Mouse (Mus musculus): ENCODE results near the gene Plcg2. TPM values are rescaled to one million over a fixed set of nuclear protein-coding genes. Genes with fewer than 3 reads are reported as not detected.

Gene Plcg2
- polyA plus RNA-seq, 1 experiment from 2014 or later, result 4.2 TPM

GRCm38 (mm10) chr8:117488246-117489005, 9.7 kb upstream of the Plcg2 start:
- Histone ChIP-seq H3K9ac (no peak overlapping the region), H3K4me2 (no peak overlapping the region), H3K27ac (no peak overlapping the region), H3K4me3 (replicated peaks) (no peak overlapping the region), H3K27me3 (replicated peaks) (peaks cover under 1% of the 10 kb centered on the region; the same call in 1 of the 2 replicates), H3K9me3 (no peaks in the 10 kb centered on the region), H3K36me3 (no peaks in the 10 kb centered on the region), H3K4me1 (no peaks in the 10 kb centered on the region)
- ATAC-seq (ENCODE audit: insufficient read depth, low FRiP score, low read depth), result no peak
- 80% methylated on average over 10 of the region's 10 CpGs for WGBS

DNA sequence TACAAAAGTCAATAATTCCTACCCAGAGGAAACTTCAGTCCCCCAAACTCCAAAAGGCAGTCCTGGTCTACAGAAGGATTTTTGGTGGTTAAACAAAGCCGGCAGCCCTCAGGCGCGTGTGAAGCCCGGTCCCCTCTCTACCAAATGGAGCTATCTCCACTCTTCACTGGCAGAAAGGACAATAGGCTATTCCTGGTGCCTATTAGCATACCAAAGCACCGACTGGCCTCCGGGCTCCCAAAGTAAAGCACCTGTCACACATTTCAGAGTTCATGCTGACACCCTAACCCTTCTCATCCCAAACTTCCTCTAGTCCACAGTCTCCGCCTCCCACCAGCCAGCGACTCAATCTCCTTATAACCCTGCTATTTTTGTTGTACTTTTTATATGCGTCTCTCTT, 4.5 kb upstream of the Plcg2 start:
- no peak overlapping the region for H3K4me2 ChIP-seq
- WGBS, result 23% methylated on average over 9 of the region's 9 CpGs
- H3K4me1 ChIP-seq, result peaks cover 4% of the 10 kb centered on the region
- no peak overlapping the region for H3K9ac ChIP-seq
- H3K9me3 ChIP-seq, result no peaks in the 10 kb centered on the region
- no peak for ATAC-seq (ENCODE audit: insufficient read depth, low FRiP score, low read depth)
- H3K27me3 ChIP-seq (replicated peaks), result peaks cover 10% of the 10 kb centered on the region
- H3K36me3 ChIP-seq, result no peaks in the 10 kb centered on the region
- H3K27ac ChIP-seq, result no peak overlapping the region
- H3K4me3 ChIP-seq (replicated peaks), result no peak overlapping the region

DNA sequence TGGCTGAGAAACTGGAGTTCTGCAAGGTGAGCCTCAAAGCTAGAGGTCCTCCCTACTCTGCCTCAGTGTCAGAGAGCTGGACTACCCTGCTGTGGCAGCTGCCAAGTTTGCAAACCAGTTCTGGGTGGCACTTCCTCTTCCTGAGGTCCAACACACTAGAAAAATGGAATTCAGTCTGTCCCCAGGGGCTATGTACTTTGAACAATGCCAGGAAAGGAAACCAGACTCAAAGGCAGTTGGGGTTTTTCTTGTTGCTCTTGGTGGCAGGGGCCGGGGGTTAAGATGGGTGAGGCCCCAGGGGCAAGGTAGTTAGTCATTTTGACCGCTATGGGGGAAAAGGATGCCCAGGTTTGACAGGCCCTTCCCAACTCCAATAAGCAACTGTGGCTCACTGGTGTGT, 3.2 kb upstream of the Plcg2 start:
- no peak overlapping the region for H3K4me3 ChIP-seq (replicated peaks)
- 71% methylated on average over 2 of the region's 2 CpGs for WGBS

DNA sequence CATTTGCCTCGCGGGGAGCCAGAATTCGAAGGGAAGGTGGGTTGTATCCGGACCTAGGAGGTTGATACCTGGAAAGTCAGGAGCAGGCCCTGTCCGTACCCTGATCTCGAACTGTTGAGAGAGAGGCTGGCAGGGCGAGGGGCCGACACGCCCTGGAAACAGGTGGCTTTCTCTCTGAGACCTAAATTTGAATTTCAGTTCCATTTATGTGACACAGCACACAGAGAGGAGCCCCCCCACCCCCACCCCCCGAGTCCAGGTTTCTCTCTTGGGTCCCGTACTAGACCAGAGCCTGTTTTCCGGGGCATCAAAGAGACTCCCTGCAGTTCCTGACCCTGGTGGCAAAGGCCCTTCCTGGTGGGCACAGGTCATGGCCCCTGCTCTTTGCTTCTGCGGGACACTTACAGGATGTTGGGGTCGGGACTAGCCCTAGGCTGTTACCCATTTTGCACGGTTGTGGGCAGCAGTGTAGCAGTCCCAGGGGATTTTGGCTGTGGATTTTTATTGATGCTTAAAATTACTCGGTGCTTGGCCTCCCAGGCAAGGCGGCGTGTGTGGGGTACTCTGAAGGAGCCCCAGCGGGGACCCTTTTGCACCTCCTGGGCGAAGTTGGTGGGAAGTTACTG, 937 bp downstream of the Plcg2 start:
- peaks cover 7% of the 10 kb centered on the region for H3K27me3 ChIP-seq (replicated peaks)
- H3K9me3 ChIP-seq, result no peaks in the 10 kb centered on the region
- no peak overlapping the region for H3K9ac ChIP-seq
- H3K36me3 ChIP-seq, result no peaks in the 10 kb centered on the region
- peak overlapping the region; percentile 100 for H3K4me2 ChIP-seq
- no peak overlapping the region for H3K27ac ChIP-seq
- H3K4me3 ChIP-seq (replicated peaks), result peak overlapping the region; percentile 64
- H3K4me1 ChIP-seq, result peaks cover 11% of the 10 kb centered on the region
- WGBS, result 20% methylated on average over 20 of the region's 20 CpGs
- ATAC-seq (ENCODE audit: insufficient read depth, low FRiP score, low read depth), result no peak

More for the DNA sequence above, 3.2 kb upstream of the Plcg2 start:
- Histone ChIP-seq H3K4me1 (peaks cover 11% of the 10 kb centered on the region), H3K4me2 (no peak overlapping the region), H3K27ac (no peak overlapping the region), H3K27me3 (replicated peaks) (peaks cover 10% of the 10 kb centered on the region), H3K9me3 (no peaks in the 10 kb centered on the region), H3K9ac (no peak overlapping the region), H3K36me3 (no peaks in the 10 kb centered on the region)
- ATAC-seq (ENCODE audit: insufficient read depth, low FRiP score, low read depth), result no peak

DNA sequence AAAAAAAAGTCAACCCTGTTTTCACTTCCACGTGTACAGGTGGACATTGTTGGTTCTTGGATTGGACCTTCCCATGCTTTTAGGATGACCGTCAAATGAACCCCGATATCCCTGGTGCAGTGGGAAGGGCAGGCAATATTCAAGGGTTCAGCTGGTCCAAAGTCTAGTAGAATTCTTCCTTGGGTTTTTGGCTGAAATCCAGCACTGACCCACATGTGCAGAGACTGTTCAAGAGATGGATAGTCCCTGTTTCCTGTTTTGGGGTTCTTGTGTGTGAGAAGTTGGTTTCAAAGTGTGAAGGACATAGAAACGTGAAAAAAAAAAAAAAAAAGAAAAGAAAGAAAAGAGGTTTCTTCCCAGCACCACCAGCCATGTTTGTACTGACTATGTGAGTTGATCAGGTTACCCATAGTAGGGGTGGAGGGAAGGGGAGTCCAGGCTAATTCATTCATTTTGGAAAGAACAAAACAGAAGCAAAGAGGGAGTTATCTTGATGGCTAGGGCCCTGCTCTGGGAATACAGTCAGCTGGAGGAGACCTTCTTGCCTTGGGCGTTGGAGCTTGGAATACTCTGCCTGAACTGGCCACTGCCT, 2.2 kb downstream of the Plcg2 start:
- H3K9ac ChIP-seq, result no peak overlapping the region
- H3K36me3 ChIP-seq, result no peaks in the 10 kb centered on the region
- H3K4me3 ChIP-seq (replicated peaks), result no peak overlapping the region
- no peak for ATAC-seq (ENCODE audit: insufficient read depth, low FRiP score, low read depth)
- peaks cover 11% of the 10 kb centered on the region for H3K4me1 ChIP-seq
- H3K27me3 ChIP-seq (replicated peaks), result peaks cover 7% of the 10 kb centered on the region
- 69% methylated on average over 5 of the region's 5 CpGs for WGBS
- H3K27ac ChIP-seq, result no peak overlapping the region
- H3K4me2 ChIP-seq, result no peak overlapping the region
- no peaks in the 10 kb centered on the region for H3K9me3 ChIP-seq

DNA sequence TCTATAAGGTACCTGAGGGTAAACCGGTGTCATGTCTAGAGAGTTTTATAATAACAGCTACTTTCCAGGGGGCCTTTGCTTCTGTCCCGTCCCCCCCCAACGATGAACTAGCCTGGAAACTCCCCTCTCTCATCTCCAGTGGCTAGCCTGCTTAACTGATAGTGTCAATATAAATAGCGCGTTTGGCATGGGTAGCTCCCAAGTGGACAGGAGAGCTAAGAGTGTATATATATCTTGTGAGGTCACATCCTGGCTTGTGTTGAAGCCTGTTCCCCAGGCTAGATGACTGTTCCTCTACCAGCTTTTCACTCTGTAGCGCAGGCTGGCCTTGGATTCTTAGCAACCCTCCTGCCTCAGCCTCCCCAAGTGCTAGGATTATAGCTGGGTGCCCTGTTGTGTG, 3.2 kb downstream of the Plcg2 start:
- H3K4me1 ChIP-seq, result peaks cover 11% of the 10 kb centered on the region
- H3K27ac ChIP-seq, result no peak overlapping the region
- no peak overlapping the region for H3K9ac ChIP-seq
- H3K9me3 ChIP-seq, result no peaks in the 10 kb centered on the region
- 90% methylated on average over 6 of the region's 6 CpGs for WGBS
- no peaks in the 10 kb centered on the region for H3K36me3 ChIP-seq
- no peak overlapping the region for H3K4me3 ChIP-seq (replicated peaks)
- ATAC-seq (ENCODE audit: insufficient read depth, low FRiP score, low read depth), result no peak
- H3K4me2 ChIP-seq, result no peak overlapping the region
- peaks cover 7% of the 10 kb centered on the region for H3K27me3 ChIP-seq (replicated peaks)

GRCm38 (mm10) chr8:117503405-117504069, 5.4 kb downstream of the Plcg2 start:
- no peak overlapping the region for H3K4me3 ChIP-seq (replicated peaks)
- H3K27ac ChIP-seq, result no peak overlapping the region
- H3K9me3 ChIP-seq, result no peaks in the 10 kb centered on the region
- no peak overlapping the region for H3K9ac ChIP-seq
- no peak overlapping the region for H3K4me2 ChIP-seq
- H3K27me3 ChIP-seq (replicated peaks), result no peaks in the 10 kb centered on the region
- peaks cover 7% of the 10 kb centered on the region for H3K4me1 ChIP-seq
- no peak for ATAC-seq (ENCODE audit: insufficient read depth, low FRiP score, low read depth)
- no peaks in the 10 kb centered on the region for H3K36me3 ChIP-seq
- 67% methylated on average over 13 of the region's 13 CpGs for WGBS

- Histone ChIP-seq H3K27ac (no peak overlapping the region), H3K27me3 (replicated peaks) (no peaks in the 10 kb centered on the region), H3K9me3 (no peaks in the 10 kb centered on the region), H3K36me3 (no peaks in the 10 kb centered on the region), H3K4me1 (no peaks in the 10 kb centered on the region), H3K4me2 (no peak overlapping the region), H3K4me3 (replicated peaks) (no peak overlapping the region), H3K9ac (no peak overlapping the region)
- WGBS, result 77% methylated on average over 8 of the region's 8 CpGs
- no peak for ATAC-seq (ENCODE audit: insufficient read depth, low FRiP score, low read depth)
Measured at GRCm38 (mm10) chr8:117507703-117508102, 9.6 kb downstream of the Plcg2 start.

DNA sequence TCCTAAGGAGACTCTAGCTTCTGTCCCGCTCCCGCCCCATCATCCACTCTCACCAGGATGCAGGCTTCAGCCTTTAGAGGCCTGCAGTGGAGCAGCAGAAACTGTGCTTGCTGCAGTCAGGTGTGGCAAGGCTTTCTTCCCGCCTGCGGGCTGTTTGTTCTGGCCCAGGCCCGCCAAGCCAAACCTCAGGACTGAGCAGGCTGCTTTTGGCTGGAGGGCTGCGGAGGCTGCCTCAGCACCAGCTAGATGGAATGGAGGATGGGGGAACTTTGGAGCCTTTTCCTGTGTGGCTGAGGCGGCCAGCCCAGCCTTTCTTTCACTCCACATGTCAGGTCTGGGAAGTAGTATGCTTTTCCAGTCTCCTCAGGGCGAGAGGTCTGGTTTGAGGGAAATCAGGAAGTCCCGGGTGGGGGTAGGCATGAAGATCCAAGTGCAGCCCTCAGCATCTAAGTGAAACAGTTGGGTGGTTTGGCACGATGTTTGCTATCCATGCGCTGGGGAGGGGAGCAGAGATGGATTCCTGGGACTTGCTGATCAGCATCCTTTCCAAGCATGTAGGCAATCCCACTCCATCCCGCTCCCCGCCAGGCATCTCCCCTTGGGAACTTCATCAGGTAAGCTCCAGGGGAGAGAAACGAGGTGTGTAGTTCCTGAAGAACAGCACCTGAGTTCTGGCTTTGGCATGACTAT, 18.9 kb downstream of the Plcg2 start:
- H3K4me1 ChIP-seq, result 0 out of 2 replicates have a peak, but pooled peaks cover 6% of the 10 kb centered on the region
- no peak overlapping the region for H3K27ac ChIP-seq
- ATAC-seq (ENCODE audit: insufficient read depth, low FRiP score, low read depth), result 0 out of 2 replicates have a peak, but pooled peaks have one; percentile 18
- H3K9ac ChIP-seq, result no peak overlapping the region
- no peak overlapping the region for H3K4me3 ChIP-seq (replicated peaks)
- no peaks in the 10 kb centered on the region for H3K27me3 ChIP-seq (replicated peaks)
- no peaks in the 10 kb centered on the region for H3K9me3 ChIP-seq
- H3K36me3 ChIP-seq, result no peaks in the 10 kb centered on the region
- WGBS, result 61% methylated on average over 14 of the region's 14 CpGs
- no peak overlapping the region for H3K4me2 ChIP-seq

DNA sequence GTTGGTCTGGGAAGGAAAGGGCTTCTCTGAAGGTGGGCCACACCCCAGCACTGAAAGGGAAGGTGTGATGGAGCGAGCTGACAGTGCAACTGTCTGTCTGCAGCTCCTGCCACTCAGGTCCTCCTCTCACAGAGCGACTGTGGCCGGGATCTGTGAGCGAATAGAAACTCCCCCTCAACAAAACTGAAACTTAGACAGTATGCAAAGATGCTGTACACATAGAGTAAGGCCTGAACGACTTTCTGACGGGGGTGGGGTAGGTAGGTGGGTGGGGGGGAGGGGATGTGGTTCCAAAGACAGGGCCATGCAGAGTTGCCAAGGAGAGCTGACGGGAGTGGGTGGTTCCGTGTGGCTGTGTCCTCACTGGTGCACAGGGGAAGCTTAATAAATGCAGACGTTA, 19.8 kb downstream of the Plcg2 start:
- Histone ChIP-seq H3K4me2 (no peak overlapping the region), H3K36me3 (no peaks in the 10 kb centered on the region), H3K27ac (no peak overlapping the region), H3K9me3 (no peaks in the 10 kb centered on the region), H3K27me3 (replicated peaks) (no peaks in the 10 kb centered on the region), H3K9ac (no peak overlapping the region), H3K4me1 (0 out of 2 replicates have a peak, but pooled peaks cover 6% of the 10 kb centered on the region), H3K4me3 (replicated peaks) (no peak overlapping the region)
- ATAC-seq (ENCODE audit: insufficient read depth, low FRiP score, low read depth), result no peak
- WGBS, result 78% methylated on average over 9 of the region's 9 CpGs

DNA sequence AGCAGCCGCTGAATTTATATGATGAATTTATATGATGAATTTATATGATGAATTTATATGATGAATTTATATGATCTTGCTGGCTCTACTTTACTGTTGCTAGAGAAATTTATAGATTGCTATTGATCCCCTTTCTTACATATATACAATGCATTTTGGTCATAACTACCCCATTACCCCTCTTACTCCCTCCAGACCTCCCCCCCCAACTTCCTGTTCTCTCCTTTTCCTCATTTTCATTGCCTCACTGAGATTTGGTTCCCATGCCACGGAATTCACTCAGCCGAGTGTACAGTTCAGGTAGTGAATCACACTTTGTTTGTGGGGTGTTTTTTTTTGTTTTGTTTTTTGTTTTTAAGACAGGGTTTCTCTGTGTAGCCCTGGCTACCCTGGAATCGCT, 20.8 kb downstream of the Plcg2 start:
- Histone ChIP-seq H3K9me3 (no peaks in the 10 kb centered on the region), H3K27ac (no peak overlapping the region), H3K36me3 (no peaks in the 10 kb centered on the region), H3K4me1 (0 out of 2 replicates have a peak, but pooled peaks cover 6% of the 10 kb centered on the region), H3K9ac (no peak overlapping the region), H3K4me2 (no peak overlapping the region), H3K27me3 (replicated peaks) (no peaks in the 10 kb centered on the region), H3K4me3 (replicated peaks) (no peak overlapping the region)
- 76% methylated on average over 4 of the region's 4 CpGs for WGBS
- ATAC-seq (ENCODE audit: insufficient read depth, low FRiP score, low read depth), result no peak

Data from stomach, embryonic 15.5 days (tissue).